Mouse (Mus musculus) liver, postnatal 0 days (tissue): ENCODE measurements around the gene Bfar. TPM values are rescaled to one million over a fixed set of nuclear protein-coding genes. Genes with fewer than 3 reads are reported as not detected.

ENCODE experiments used
- ATAC-seq: fragments of 200-750 bp; cut with Nextera tagmentation; 2 replicates; pipeline ENCODE4 v1.8.0; 2017; ENCODE audit warnings: mild to moderate bottlenecking, moderate library complexity
- DNase-seq: peaks from one replicate; pipeline ENCODE4 v3.0.0-alpha.2; 2016
- H3K27ac ChIP-seq: fragments of 300-500 bp; sonication (generic); 2 replicates; pipeline ENCODE4 v1.5.1; 2014; ENCODE audit warnings: antibody characterized with exemption, moderate library complexity, mild to moderate bottlenecking, low read depth
- H3K27me3 ChIP-seq: fragments of 300-500 bp; sonication (generic); 2 replicates; pipeline ENCODE4 v1.6.1; 2014; ENCODE audit warnings: low read length, control low read depth, mixed read lengths; ENCODE audit not compliant: insufficient read depth
- H3K36me3 ChIP-seq: fragments of 300-500 bp; sonication (generic); replicated peaks from 2 replicates; pipeline ENCODE4 v1.6.1; 2014; ENCODE audit warnings: mild to moderate bottlenecking, control low read depth, low read length, moderate library complexity, mixed read lengths; ENCODE audit not compliant: insufficient read depth
- H3K4me1 ChIP-seq: fragments of 300-500 bp; sonication (generic); 2 replicates; pipeline ENCODE4 v1.6.1; 2014; ENCODE audit warnings: antibody characterized with exemption, mild to moderate bottlenecking, control low read depth; ENCODE audit not compliant: insufficient read depth
- H3K4me2 ChIP-seq: fragments of 300-500 bp; sonication (generic); 2 replicates; pipeline ENCODE4 v1.6.1; 2014; ENCODE audit warnings: low read depth, mild to moderate bottlenecking, low read length, moderate library complexity, mixed read lengths
- H3K4me3 ChIP-seq: fragments of 300-500 bp; sonication (generic); 2 replicates; pipeline ENCODE4 v1.5.1; 2014; ENCODE audit warnings: low read depth, low read length
- H3K9ac ChIP-seq: fragments of 300-500 bp; sonication (generic); replicated peaks from 2 replicates; pipeline ENCODE4 v1.6.1; 2014; ENCODE audit warnings: mild to moderate bottlenecking, moderate library complexity
- H3K9me3 ChIP-seq: fragments of 300-500 bp; sonication (generic); 2 replicates; pipeline ENCODE4 v1.6.1; 2016; ENCODE audit warnings: mild to moderate bottlenecking, control low read depth, low read length, mixed read lengths
- CTCF ChIP-seq: sonication (generic); IDR thresholded peaks from 2 replicates; pipeline ENCODE4 v1.5.1; 2016; ENCODE audit warnings: antibody characterized with exemption, low read depth
- EP300 ChIP-seq: IDR thresholded peaks from 2 replicates; pipeline ENCODE4 v1.6.1; 2016; ENCODE audit warnings: antibody characterized with exemption, low read depth, mild to moderate bottlenecking
- WGBS: fragments of 180-500 bp; shearing (Covaris S2); extraction: QIAGEN DNeasy Blood & Tissue Kit; methylation state at CpG from one replicate; pipeline ENCODE4 v1.1.7; 2014; ENCODE audit not compliant: insufficient replicate concordance; 5-methylcytosine and 5-hydroxymethylcytosine counted together
- polyA plus RNA-seq: library from polyadenylated mRNA; unstranded; fragments of >200 nt; fragmentation: Nextera tagmentation; extraction: Ambion mirVana; gene quantifications from 2 replicates; pipeline ENCODE4 v1.2.1, GENCODE M21; 2015

Bfar gene
- polyA plus RNA-seq, 1 experiment from 2014 or later = 23.1 TPM

DNA sequence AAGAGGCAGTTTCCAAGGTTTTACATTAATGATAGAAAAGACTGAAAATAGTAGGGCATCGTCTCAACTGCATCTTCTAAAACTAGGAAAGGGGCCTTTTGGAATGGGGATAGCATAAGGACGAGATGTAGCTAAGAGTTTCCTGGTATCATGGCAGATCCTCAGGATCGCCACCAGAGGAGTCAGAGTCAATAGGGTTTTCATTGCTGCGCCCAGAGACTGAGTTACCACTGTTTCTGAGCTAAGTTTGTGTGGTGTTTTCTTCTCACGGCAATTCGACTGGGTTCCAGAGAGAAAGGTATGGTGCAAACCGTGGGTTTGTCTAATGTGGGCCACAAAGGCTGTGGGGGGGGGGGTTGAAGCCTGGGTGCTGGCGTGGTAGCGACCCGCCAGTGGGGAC lies 33.0 kb downstream of the Bfar start:
- ATAC-seq (no peak), DNase-seq (no peak)
- Histone ChIP-seq H3K27me3 (no peaks in the 10 kb centered on the region), H3K9me3 (no peaks in the 10 kb centered on the region), H3K4me2 (no peak overlapping the region), H3K9ac (no peak overlapping the region), H3K27ac (no peak overlapping the region), H3K4me1 (no peaks in the 10 kb centered on the region), H3K36me3 (peaks cover 12% of the 10 kb centered on the region), H3K4me3 (no peak overlapping the region)
- TF ChIP-seq CTCF (no peak), EP300 (no peak)
- WGBS = 91% methylated on average over 10 of the region's 10 CpGs

DNA sequence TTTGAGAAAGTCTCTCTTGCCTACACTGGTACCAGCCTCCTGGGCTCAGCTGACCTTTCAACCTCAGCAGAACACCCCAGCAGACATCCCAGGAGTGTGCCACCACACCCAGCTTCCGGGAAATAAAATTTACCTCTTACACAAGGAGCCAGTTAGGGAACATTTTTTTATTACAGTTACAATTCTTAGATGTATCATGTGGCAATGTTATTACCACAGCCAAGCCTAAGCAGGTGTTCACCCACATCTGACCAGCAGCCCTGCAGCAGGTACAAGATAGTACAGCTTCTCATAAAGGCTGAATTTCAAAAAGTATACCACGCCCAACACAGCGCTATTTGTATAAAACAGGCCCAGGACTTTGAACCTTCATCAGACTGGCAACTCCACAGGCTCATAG lies 43.3 kb downstream of the Bfar start:
- H3K4me2 ChIP-seq = no peak overlapping the region
- 64% methylated on average over 3 of the region's 3 CpGs for WGBS
- TF ChIP-seq CTCF = no peak
- TF ChIP-seq EP300 = no peak
- H3K27ac ChIP-seq = no peak overlapping the region
- H3K4me3 ChIP-seq = no peak overlapping the region
- no peaks in the 10 kb centered on the region for H3K36me3 ChIP-seq
- no peaks in the 10 kb centered on the region for H3K9me3 ChIP-seq
- H3K4me1 ChIP-seq = no peaks in the 10 kb centered on the region
- no peaks in the 10 kb centered on the region for H3K27me3 ChIP-seq
- H3K9ac ChIP-seq = no peak overlapping the region
- ATAC-seq (no peak), DNase-seq (no peak)

DNA sequence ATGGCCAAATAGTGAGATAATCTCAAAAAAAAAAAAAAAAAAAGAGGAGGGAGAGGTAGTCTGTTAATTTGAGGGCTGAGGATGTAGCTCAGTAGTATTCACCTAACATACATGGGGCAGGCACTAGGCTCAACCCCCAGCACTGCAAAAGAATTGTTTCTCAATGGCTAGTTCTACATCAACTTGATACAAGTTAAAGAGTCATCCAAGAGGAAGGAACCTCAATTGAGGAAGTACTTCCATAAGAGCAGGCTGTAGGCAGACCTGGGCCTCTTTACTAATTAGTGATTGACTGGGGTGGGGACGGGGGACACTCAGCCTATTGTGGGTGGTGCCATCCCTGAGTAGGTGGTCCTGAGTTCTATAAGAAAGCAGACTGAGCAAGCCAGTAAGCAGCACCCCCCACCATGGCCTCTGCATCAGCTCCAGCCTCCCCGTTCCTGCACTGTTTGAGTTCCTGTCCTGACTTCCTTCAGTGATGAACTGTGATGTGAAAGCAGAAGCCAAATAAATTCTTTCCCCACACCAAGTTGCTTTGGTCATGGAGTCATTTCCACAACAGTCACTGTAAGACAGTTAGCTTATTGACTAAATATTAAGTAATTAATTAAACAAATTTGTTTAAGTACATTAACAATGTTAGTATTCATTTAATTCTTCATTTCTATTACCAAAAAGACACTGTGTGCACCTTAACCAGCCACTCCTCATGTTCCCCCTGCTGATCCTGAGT lies 45.3 kb downstream of the Bfar start:
- Histone ChIP-seq H3K4me2 (no peak overlapping the region), H3K27ac (0 out of 2 replicates have a peak overlapping the region, but pooled peaks have one; percentile 22), H3K4me1 (no peaks in the 10 kb centered on the region), H3K27me3 (no peaks in the 10 kb centered on the region), H3K4me3 (no peak overlapping the region), H3K9ac (no peak overlapping the region), H3K36me3 (no peaks in the 10 kb centered on the region), H3K9me3 (no peaks in the 10 kb centered on the region)
- ATAC-seq (peak; percentile 41; the same call in 1 of the 2 replicates), DNase-seq (no peak)
- no peak for TF ChIP-seq CTCF
- TF ChIP-seq EP300 = no peak
- 62% methylated on average over 2 of the region's 2 CpGs for WGBS

DNA sequence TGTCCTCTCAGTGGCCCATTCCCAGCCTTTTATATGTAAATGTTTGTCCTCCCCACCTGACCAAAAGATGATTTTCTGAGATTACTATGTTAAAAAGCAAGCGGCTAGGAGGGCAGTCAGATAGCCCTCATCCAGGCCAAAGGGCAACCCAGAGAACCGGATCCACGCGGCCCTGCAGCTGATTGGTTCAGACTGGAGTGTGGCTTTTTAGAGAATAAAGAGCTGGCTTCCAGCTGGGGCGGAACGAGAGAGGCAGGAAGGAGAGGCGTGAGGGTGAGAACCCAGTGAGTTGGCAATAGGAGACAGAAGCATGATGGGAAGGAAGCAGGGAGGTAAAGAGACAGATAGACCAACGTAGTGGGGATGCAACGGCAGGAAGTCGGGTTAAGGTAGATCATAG lies 51.3 kb downstream of the Bfar start:
- TF ChIP-seq EP300 (no peak), CTCF (no peak)
- H3K9me3 ChIP-seq = no peaks in the 10 kb centered on the region
- no peak overlapping the region for H3K9ac ChIP-seq
- no peaks in the 10 kb centered on the region for H3K36me3 ChIP-seq
- no peaks in the 10 kb centered on the region for H3K27me3 ChIP-seq
- no peak overlapping the region for H3K4me2 ChIP-seq
- no peaks in the 10 kb centered on the region for H3K4me1 ChIP-seq
- DNase-seq = no peak
- no peak overlapping the region for H3K4me3 ChIP-seq
- peak; percentile 29; the same call in 1 of the 2 replicates for ATAC-seq
- 38% methylated on average over 10 of the region's 10 CpGs for WGBS
- no peak overlapping the region for H3K27ac ChIP-seq

DNA sequence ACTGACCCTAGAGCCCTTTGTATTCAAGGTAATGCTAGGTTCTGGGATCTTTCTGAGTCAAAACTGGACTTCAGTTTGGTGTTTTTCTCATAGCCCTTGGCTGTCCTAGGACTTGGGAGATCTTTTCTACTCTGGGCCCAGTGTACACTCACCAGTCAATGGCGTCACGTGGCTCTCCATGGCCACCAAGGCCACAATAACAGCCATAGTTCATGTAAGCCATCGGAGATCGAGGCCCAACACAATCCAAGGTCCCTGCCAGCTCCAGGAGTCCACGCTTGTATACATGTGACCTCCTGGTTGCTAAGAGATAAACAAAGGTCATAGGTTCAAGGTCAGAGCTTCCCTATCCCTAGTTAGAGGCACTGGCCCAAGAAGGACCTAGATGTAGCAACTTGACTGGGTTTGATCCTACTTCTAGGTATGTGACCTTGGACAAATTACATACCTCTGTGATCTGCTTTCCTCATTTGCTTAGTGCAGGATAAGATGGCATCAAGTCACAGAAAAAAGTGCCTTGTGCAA lies 56.2 kb downstream of the Bfar start:
- TF ChIP-seq EP300 (no peak), CTCF (no peak)
- H3K4me1 ChIP-seq = peaks cover 5% of the 10 kb centered on the region
- WGBS = 74% methylated on average over 5 of the region's 5 CpGs
- H3K9me3 ChIP-seq = no peaks in the 10 kb centered on the region
- no peak overlapping the region for H3K27ac ChIP-seq
- no peaks in the 10 kb centered on the region for H3K36me3 ChIP-seq
- no peak overlapping the region for H3K4me2 ChIP-seq
- ATAC-seq = no peak
- no peaks in the 10 kb centered on the region for H3K27me3 ChIP-seq
- no peak overlapping the region for H3K9ac ChIP-seq
- no peak overlapping the region for H3K4me3 ChIP-seq
- DNase-seq = no peak

DNA sequence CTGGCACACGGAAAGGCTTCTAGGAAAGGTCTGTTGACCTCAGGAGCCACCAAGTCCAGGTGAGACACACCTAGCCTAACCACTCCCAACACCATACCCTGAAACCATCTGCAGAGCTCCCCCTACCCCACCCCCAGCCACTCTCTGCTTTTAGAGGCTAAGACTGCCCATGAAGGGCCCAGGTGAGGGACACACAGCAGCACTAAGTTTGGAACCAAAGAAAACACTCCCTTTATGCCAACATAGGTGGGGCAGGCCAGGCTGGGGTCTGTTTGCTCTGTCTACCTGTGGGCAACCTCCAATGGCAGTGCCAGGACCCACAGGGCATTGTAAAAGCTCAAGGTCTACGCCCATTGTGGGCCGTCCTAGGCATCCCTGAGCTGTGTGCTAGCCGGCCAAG lies 57.8 kb downstream of the Bfar start:
- TF ChIP-seq EP300 = no peak
- no peak for TF ChIP-seq CTCF
- Histone ChIP-seq H3K27me3 (no peaks in the 10 kb centered on the region), H3K4me3 (no peak overlapping the region), H3K4me1 (peaks cover 5% of the 10 kb centered on the region), H3K4me2 (no peak overlapping the region), H3K27ac (no peak overlapping the region), H3K36me3 (no peaks in the 10 kb centered on the region), H3K9me3 (no peaks in the 10 kb centered on the region), H3K9ac (no peak overlapping the region)
- DNase-seq (no peak), ATAC-seq (no peak)
- WGBS = 78% methylated on average over 4 of the region's 4 CpGs
